Mouse (Mus musculus): ENCODE data around the gene Wdsub1. TPM values are rescaled to one million over a fixed set of nuclear protein-coding genes. Genes with fewer than 3 reads are reported as not detected.

Gene Wdsub1
- polyA plus RNA-seq, 1 experiment = 28.0 TPM

- Histone ChIP-seq H3K4me3 (ENCODE audit: insufficient read depth, low read length) (no peak overlapping the region), H3K27ac (ENCODE audit: insufficient read depth, low read length) (no peak overlapping the region), H3K4me1 (ENCODE audit: control insufficient read depth, insufficient read depth, low read length) (peaks cover 9% of the 10 kb centered on the region)
- TF ChIP-seq CTCF (IDR thresholded peaks at IDR 0.05; ENCODE audit: extremely low read depth, insufficient read depth, low read length) (no peak), POLR2A (IDR thresholded peaks at IDR 0.05; ENCODE audit: extremely low read depth, insufficient read depth, low read length) (no peak)
Observed at GRCm38 (mm10) chr2:59829718-59830117, 52.7 kb downstream of the Wdsub1 start.

GRCm38 (mm10) chr2:59828777-59829508 lies 53.4 kb downstream of the Wdsub1 start:
- Histone ChIP-seq H3K4me3 (ENCODE audit: insufficient read depth, low read length) (no peak overlapping the region), H3K27ac (ENCODE audit: insufficient read depth, low read length) (0 out of 2 replicates have a peak overlapping the region, but pooled peaks have one; percentile 9)
- TF ChIP-seq POLR2A (IDR thresholded peaks at IDR 0.05; ENCODE audit: extremely low read depth, insufficient read depth, low read length) = no peak
- no peak for TF ChIP-seq CTCF (IDR thresholded peaks at IDR 0.05; ENCODE audit: extremely low read depth, insufficient read depth, low read length)

GRCm38 (mm10) chr2:59828103-59828655 lies 54.2 kb downstream of the Wdsub1 start:
- Histone ChIP-seq H3K4me1 (ENCODE audit: control insufficient read depth, insufficient read depth, low read length) (peaks cover 9% of the 10 kb centered on the region), H3K4me3 (ENCODE audit: insufficient read depth, low read length) (no peak overlapping the region), H3K27ac (ENCODE audit: insufficient read depth, low read length) (no peak overlapping the region)
- TF ChIP-seq POLR2A (IDR thresholded peaks at IDR 0.05; ENCODE audit: extremely low read depth, insufficient read depth, low read length) (no peak), CTCF (IDR thresholded peaks at IDR 0.05; ENCODE audit: extremely low read depth, insufficient read depth, low read length) (no peak)

More at GRCm38 (mm10) chr2:59828777-59829508, 53.4 kb downstream of the Wdsub1 start:
- peaks cover 9% of the 10 kb centered on the region for H3K4me1 ChIP-seq (ENCODE audit: control insufficient read depth, insufficient read depth, low read length)

GRCm38 (mm10) chr2:59825380-59825779 lies 57.0 kb downstream of the Wdsub1 start:
- Histone ChIP-seq H3K4me3 (ENCODE audit: insufficient read depth, low read length) (no peak overlapping the region), H3K27ac (ENCODE audit: insufficient read depth, low read length) (no peak overlapping the region)
- no peak for TF ChIP-seq CTCF (IDR thresholded peaks at IDR 0.05; ENCODE audit: extremely low read depth, insufficient read depth, low read length)
- TF ChIP-seq POLR2A (IDR thresholded peaks at IDR 0.05; ENCODE audit: extremely low read depth, insufficient read depth, low read length) = no peak

GRCm38 (mm10) chr2:59824289-59824688 lies 58.1 kb downstream of the Wdsub1 start:
- Histone ChIP-seq H3K4me3 (ENCODE audit: insufficient read depth, low read length) (no peak overlapping the region), H3K27ac (ENCODE audit: insufficient read depth, low read length) (no peak overlapping the region), H3K4me1 (ENCODE audit: control insufficient read depth, insufficient read depth, low read length) (peaks cover 4% of the 10 kb centered on the region; the same call in 1 of the 2 replicates)
- TF ChIP-seq POLR2A (IDR thresholded peaks at IDR 0.05; ENCODE audit: extremely low read depth, insufficient read depth, low read length) (no peak), CTCF (IDR thresholded peaks at IDR 0.05; ENCODE audit: extremely low read depth, insufficient read depth, low read length) (no peak)

More at GRCm38 (mm10) chr2:59825380-59825779, 57.0 kb downstream of the Wdsub1 start:
- H3K4me1 ChIP-seq (ENCODE audit: control insufficient read depth, insufficient read depth, low read length) = peaks cover 9% of the 10 kb centered on the region

- Histone ChIP-seq H3K4me1 (ENCODE audit: control insufficient read depth, insufficient read depth, low read length) (no peaks in the 10 kb centered on the region; the same call in 1 of the 2 replicates), H3K27ac (ENCODE audit: insufficient read depth, low read length) (no peak overlapping the region), H3K4me3 (ENCODE audit: insufficient read depth, low read length) (no peak overlapping the region)
- TF ChIP-seq CTCF (IDR thresholded peaks at IDR 0.05; ENCODE audit: extremely low read depth, insufficient read depth, low read length) = no peak
- TF ChIP-seq POLR2A (IDR thresholded peaks at IDR 0.05; ENCODE audit: extremely low read depth, insufficient read depth, low read length) = no peak
Observed at GRCm38 (mm10) chr2:59821044-59821443, 61.3 kb downstream of the Wdsub1 start.

- TF ChIP-seq POLR2A (IDR thresholded peaks at IDR 0.05; ENCODE audit: extremely low read depth, insufficient read depth, low read length) (no peak), CTCF (IDR thresholded peaks at IDR 0.05; ENCODE audit: extremely low read depth, insufficient read depth, low read length) (no peak)
- Histone ChIP-seq H3K4me3 (ENCODE audit: insufficient read depth, low read length) (no peak overlapping the region), H3K4me1 (ENCODE audit: control insufficient read depth, insufficient read depth, low read length) (no peaks in the 10 kb centered on the region; the same call in 1 of the 2 replicates), H3K27ac (ENCODE audit: insufficient read depth, low read length) (no peak overlapping the region)
Observed at GRCm38 (mm10) chr2:59820088-59820487, 62.3 kb downstream of the Wdsub1 start.

GRCm38 (mm10) chr2:59819415-59819814 lies 63.0 kb downstream of the Wdsub1 start:
- no peak for TF ChIP-seq POLR2A (IDR thresholded peaks at IDR 0.05; ENCODE audit: extremely low read depth, insufficient read depth, low read length)
- no peak for TF ChIP-seq CTCF (IDR thresholded peaks at IDR 0.05; ENCODE audit: extremely low read depth, insufficient read depth, low read length)
- no peak overlapping the region for H3K27ac ChIP-seq (ENCODE audit: insufficient read depth, low read length)
- no peak overlapping the region for H3K4me3 ChIP-seq (ENCODE audit: insufficient read depth, low read length)
- no peaks in the 10 kb centered on the region; the same call in 1 of the 2 replicates for H3K4me1 ChIP-seq (ENCODE audit: control insufficient read depth, insufficient read depth, low read length)

- TF ChIP-seq CTCF (IDR thresholded peaks at IDR 0.05; ENCODE audit: extremely low read depth, insufficient read depth, low read length) (no peak), POLR2A (IDR thresholded peaks at IDR 0.05; ENCODE audit: extremely low read depth, insufficient read depth, low read length) (no peak)
- Histone ChIP-seq H3K4me3 (ENCODE audit: insufficient read depth, low read length) (no peak overlapping the region), H3K27ac (ENCODE audit: insufficient read depth, low read length) (no peak overlapping the region), H3K4me1 (ENCODE audit: control insufficient read depth, insufficient read depth, low read length) (no peaks in the 10 kb centered on the region)
Observed at GRCm38 (mm10) chr2:59818663-59819062, 63.7 kb downstream of the Wdsub1 start.

- TF ChIP-seq CTCF (IDR thresholded peaks at IDR 0.05; ENCODE audit: extremely low read depth, insufficient read depth, low read length) = no peak
- no peak for TF ChIP-seq POLR2A (IDR thresholded peaks at IDR 0.05; ENCODE audit: extremely low read depth, insufficient read depth, low read length)
- Histone ChIP-seq H3K4me3 (ENCODE audit: insufficient read depth, low read length) (no peak overlapping the region), H3K27ac (ENCODE audit: insufficient read depth, low read length) (no peak overlapping the region), H3K4me1 (ENCODE audit: control insufficient read depth, insufficient read depth, low read length) (no peaks in the 10 kb centered on the region)
Observed at GRCm38 (mm10) chr2:59814997-59815396, 67.4 kb downstream of the Wdsub1 start.

Data from cortical plate, adult 2 months (tissue).